Mouse (Mus musculus) cortical plate, adult 2 months (tissue): ENCODE measurements at regions not wholly inside any gene's neighbourhood (a gene's known extent, or its start where the extent isn't known, plus 50 kb on each side); places are given as distances from the start of the nearest gene placed in this dataset.
A peak's percentile ranks its signal among the peaks of the same experiment; 100 is the strongest.

ENCODE experiments used
- H3K27ac ChIP-seq: fragments of 200-500 bp; 2 replicates; pipeline ENCODE4 v1.5.1; 2012; ENCODE audit warnings: low read length, control low read depth, inconsistent platforms; ENCODE audit not compliant: insufficient read depth
- H3K4me1 ChIP-seq: fragments of 200-500 bp; 2 replicates; pipeline ENCODE4 v1.6.1; 2011; ENCODE audit warnings: low read length; ENCODE audit not compliant: control insufficient read depth, insufficient read depth
- H3K4me3 ChIP-seq: fragments of 200-500 bp; 2 replicates; pipeline ENCODE4 v1.5.1; 2011; ENCODE audit warnings: mild to moderate bottlenecking, low read length, control low read depth; ENCODE audit not compliant: insufficient read depth
- CTCF ChIP-seq: fragments of 200-500 bp; IDR thresholded peaks from 2 replicates; pipeline ENCODE4 v1.5.1; 2011; ENCODE audit warnings: mild to moderate bottlenecking, control low read depth, low read length; ENCODE audit not compliant: insufficient read depth; ENCODE audit errors: extremely low read depth
- POLR2A ChIP-seq: fragments of 200-500 bp; IDR thresholded peaks from 2 replicates; pipeline ENCODE4 v1.6.1; 2011; ENCODE audit warnings: mild to moderate bottlenecking, low read length, control low read depth; ENCODE audit not compliant: insufficient read depth; ENCODE audit errors: extremely low read depth

GRCm38 (mm10) chr11:43091046-43091445 is 55.5 kb downstream of the Gm9972 start:
- H3K27ac ChIP-seq = no peak overlapping the region

GRCm38 (mm10) chr11:43092126-43092920 is 56.8 kb downstream of the Gm9972 start:
- Histone ChIP-seq H3K27ac (peak overlapping the region; percentile 80), H3K4me3 (no peak overlapping the region), H3K4me1 (peaks cover 3% of the 10 kb centered on the region)
- TF ChIP-seq POLR2A = no peak
- TF ChIP-seq CTCF = no peak

More at GRCm38 (mm10) chr11:43091046-43091445, 55.5 kb downstream of the Gm9972 start:
- H3K4me3 ChIP-seq = no peak overlapping the region
- peaks cover 2% of the 10 kb centered on the region; the same call in 1 of the 2 replicates for H3K4me1 ChIP-seq
- no peak for TF ChIP-seq POLR2A
- no peak for TF ChIP-seq CTCF

DNA sequence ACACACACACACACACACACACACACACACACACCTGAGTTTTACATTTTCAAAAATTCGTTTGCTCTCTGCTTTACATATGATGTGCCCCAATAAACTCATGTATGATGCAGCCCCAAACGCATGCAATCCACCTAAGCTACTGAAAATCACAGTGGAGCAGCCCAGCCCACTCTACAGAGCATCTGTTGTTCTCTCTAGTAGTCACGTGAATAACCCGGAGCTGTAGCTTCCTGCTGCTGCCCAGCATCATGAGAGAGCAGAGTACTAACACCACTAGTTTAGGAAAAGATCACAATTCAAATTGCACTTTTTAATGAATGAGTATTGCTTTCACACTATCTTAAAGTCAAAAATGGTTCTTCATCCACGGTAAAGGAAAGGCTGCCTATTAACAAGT is 56.7 kb upstream of the Atp10b start:
- TF ChIP-seq POLR2A (no peak), CTCF (no peak)
- peaks cover 3% of the 10 kb centered on the region for H3K4me1 ChIP-seq
- peak overlapping the region; percentile 80; the same call in 1 of the 2 replicates for H3K27ac ChIP-seq
- no peak overlapping the region for H3K4me3 ChIP-seq

- TF ChIP-seq POLR2A (no peak), CTCF (no peak)
- H3K4me3 ChIP-seq = no peak overlapping the region
- H3K27ac ChIP-seq = no peak overlapping the region
- H3K4me1 ChIP-seq = peaks cover 6% of the 10 kb centered on the region
Measured at GRCm38 (mm10) chr11:43096003-43096402, 53.7 kb upstream of the Atp10b start.

- Histone ChIP-seq H3K4me1 (peaks cover 4% of the 10 kb centered on the region), H3K27ac (no peak overlapping the region), H3K4me3 (no peak overlapping the region)
- TF ChIP-seq CTCF (no peak), POLR2A (no peak)
Measured at GRCm38 (mm10) chr11:43098795-43099425, 50.8 kb upstream of the Atp10b start.
